Mouse (Mus musculus) limb, embryonic 13.5 days (tissue): ENCODE data around the gene Mapk8. TPM values are rescaled to one million over a fixed set of nuclear protein-coding genes. Genes with fewer than 3 reads are reported as not detected.

ENCODE experiments used
- ATAC-seq: fragments of 200-750 bp; cut with Nextera tagmentation; 2 replicates; pipeline ENCODE4 v1.8.0; 2017; ENCODE audit warnings: low read depth, moderate number of reproducible peaks, moderate TSS enrichment; ENCODE audit not compliant: low FRiP score
- H3K27ac ChIP-seq: fragments of 300-500 bp; sonication (generic); 2 replicates; pipeline ENCODE4 v1.5.1; 2015; ENCODE audit warnings: inconsistent platforms, mild to moderate bottlenecking, moderate library complexity
- H3K27me3 ChIP-seq: fragments of 300-500 bp; sonication (generic); 2 replicates; pipeline ENCODE4 v1.6.1; 2015; ENCODE audit warnings: mild to moderate bottlenecking, inconsistent platforms
- H3K36me3 ChIP-seq: fragments of 300-500 bp; sonication (generic); 2 replicates; pipeline ENCODE4 v1.6.1; 2015; ENCODE audit warnings: inconsistent platforms, mild to moderate bottlenecking, moderate library complexity
- H3K4me1 ChIP-seq: fragments of 300-500 bp; sonication (generic); 2 replicates; pipeline ENCODE4 v1.6.1; 2015; ENCODE audit warnings: inconsistent platforms
- H3K4me2 ChIP-seq: fragments of 300-500 bp; sonication (generic); replicated peaks from 2 replicates; pipeline ENCODE4 v1.6.1; 2015; ENCODE audit warnings: inconsistent platforms, mild to moderate bottlenecking, moderate library complexity
- H3K4me3 ChIP-seq: fragments of 300-500 bp; sonication (generic); 2 replicates; pipeline ENCODE4 v1.5.1; 2015; ENCODE audit warnings: moderate library complexity, mild to moderate bottlenecking, inconsistent platforms
- H3K9ac ChIP-seq: fragments of 300-500 bp; sonication (generic); 2 replicates; pipeline ENCODE4 v1.6.1; 2015; ENCODE audit warnings: mild to moderate bottlenecking, inconsistent platforms
- H3K9me3 ChIP-seq: fragments of 300-500 bp; sonication (generic); 2 replicates; pipeline ENCODE4 v1.6.1; 2016; ENCODE audit warnings: inconsistent platforms
- WGBS: fragments of 180-500 bp; shearing (Covaris S2); methylation state at CpG from one replicate; pipeline ENCODE4 v1.1.7; 2015; 5-methylcytosine and 5-hydroxymethylcytosine counted together
- polyA plus RNA-seq: library from polyadenylated mRNA; unstranded; fragments of >200 nt; fragmentation: Nextera tagmentation; extraction: Ambion mirVana; gene quantifications from 2 replicates; pipeline ENCODE4 v1.2.1, GENCODE M21; 2015

Mapk8 gene
- polyA plus RNA-seq, 1 experiment from 2014 or later = 24.0 TPM

GRCm38 (mm10) chr14:33378723-33379122 lies 68.2 kb downstream of the Mapk8 start:
- Histone ChIP-seq H3K9me3 (no peaks in the 10 kb centered on the region), H3K27me3 (no peaks in the 10 kb centered on the region), H3K4me3 (no peak overlapping the region), H3K27ac (no peak overlapping the region), H3K4me1 (no peaks in the 10 kb centered on the region), H3K9ac (no peak overlapping the region), H3K4me2 (no peak overlapping the region), H3K36me3 (peaks cover 39% of the 10 kb centered on the region)
- ATAC-seq = no peak
- 83% methylated on average over 5 of the region's 5 CpGs for WGBS

- Histone ChIP-seq H3K36me3 (peaks cover 24% of the 10 kb centered on the region), H3K9ac (no peak overlapping the region), H3K9me3 (no peaks in the 10 kb centered on the region), H3K4me1 (no peaks in the 10 kb centered on the region), H3K27ac (no peak overlapping the region), H3K4me2 (no peak overlapping the region), H3K4me3 (no peak overlapping the region), H3K27me3 (no peaks in the 10 kb centered on the region)
- ATAC-seq = no peak
- WGBS = 94% methylated on average over 3 of the region's 3 CpGs
Observed at GRCm38 (mm10) chr14:33377211-33377610, 69.7 kb downstream of the Mapk8 start.

- ATAC-seq = no peak
- no peak overlapping the region for H3K9ac ChIP-seq
- H3K27ac ChIP-seq = no peak overlapping the region
- H3K4me1 ChIP-seq = peaks cover 8% of the 10 kb centered on the region
- no peaks in the 10 kb centered on the region for H3K9me3 ChIP-seq
- no peaks in the 10 kb centered on the region for H3K27me3 ChIP-seq
- WGBS = 75% methylated on average over 1 of the region's 1 CpGs
- H3K36me3 ChIP-seq = peaks cover 7% of the 10 kb centered on the region; the same call in 1 of the 2 replicates
- no peak overlapping the region for H3K4me2 ChIP-seq
- no peak overlapping the region for H3K4me3 ChIP-seq
Observed at GRCm38 (mm10) chr14:33374089-33374488, 72.9 kb downstream of the Mapk8 start.

GRCm38 (mm10) chr14:33373271-33373670 lies 73.7 kb downstream of the Mapk8 start:
- Histone ChIP-seq H3K36me3 (peaks cover 6% of the 10 kb centered on the region; the same call in 1 of the 2 replicates), H3K4me1 (peaks cover 8% of the 10 kb centered on the region), H3K4me3 (no peak overlapping the region), H3K9ac (no peak overlapping the region), H3K27ac (no peak overlapping the region), H3K27me3 (no peaks in the 10 kb centered on the region), H3K9me3 (no peaks in the 10 kb centered on the region), H3K4me2 (no peak overlapping the region)
- ATAC-seq = no peak
- 30% methylated on average over 1 of the region's 1 CpGs for WGBS

- Histone ChIP-seq H3K9me3 (no peaks in the 10 kb centered on the region), H3K9ac (no peak overlapping the region), H3K4me2 (no peak overlapping the region), H3K36me3 (0 out of 2 replicates have a peak, but pooled peaks cover 5% of the 10 kb centered on the region), H3K27me3 (no peaks in the 10 kb centered on the region), H3K4me3 (no peak overlapping the region), H3K27ac (no peak overlapping the region), H3K4me1 (peaks cover 8% of the 10 kb centered on the region)
- ATAC-seq = peak; percentile 58
- WGBS = 17% methylated on average over 3 of the region's 3 CpGs
Observed at GRCm38 (mm10) chr14:33371248-33371647, 75.7 kb downstream of the Mapk8 start.

- Histone ChIP-seq H3K4me2 (peak overlapping the region; percentile 49), H3K9me3 (no peaks in the 10 kb centered on the region), H3K4me3 (peak overlapping the region; percentile 16; the same call in 1 of the 2 replicates), H3K27ac (no peak overlapping the region), H3K9ac (no peak overlapping the region), H3K27me3 (no peaks in the 10 kb centered on the region), H3K4me1 (peaks cover 8% of the 10 kb centered on the region), H3K36me3 (no peaks in the 10 kb centered on the region)
- ATAC-seq = peak; percentile 52; the same call in 1 of the 2 replicates
- 11% methylated on average over 7 of the region's 7 CpGs for WGBS
Observed at GRCm38 (mm10) chr14:33370056-33370455, 76.9 kb downstream of the Mapk8 start.

- no peak overlapping the region for H3K27ac ChIP-seq
- no peak overlapping the region for H3K4me2 ChIP-seq
- H3K36me3 ChIP-seq = no peaks in the 10 kb centered on the region
- no peaks in the 10 kb centered on the region for H3K27me3 ChIP-seq
- no peaks in the 10 kb centered on the region for H3K9me3 ChIP-seq
- no peak overlapping the region for H3K9ac ChIP-seq
- H3K4me3 ChIP-seq = no peak overlapping the region
- H3K4me1 ChIP-seq = peaks cover 8% of the 10 kb centered on the region
- WGBS = 83% methylated on average over 12 of the region's 12 CpGs
- no peak for ATAC-seq
Observed at GRCm38 (mm10) chr14:33369375-33369774, 77.6 kb downstream of the Mapk8 start.

- WGBS = 82% methylated on average over 30 of the region's 30 CpGs
- no peak for ATAC-seq
Observed at GRCm38 (mm10) chr14:33366891-33367777, 79.8 kb downstream of the Mapk8 start.

GRCm38 (mm10) chr14:33364061-33364460 lies 82.9 kb downstream of the Mapk8 start:
- peaks cover 13% of the 10 kb centered on the region; the same call in 1 of the 2 replicates for H3K27me3 ChIP-seq
- no peak overlapping the region for H3K27ac ChIP-seq
- no peak for ATAC-seq
- no peaks in the 10 kb centered on the region for H3K9me3 ChIP-seq
- H3K4me3 ChIP-seq = no peak overlapping the region
- no peak overlapping the region for H3K9ac ChIP-seq
- no peaks in the 10 kb centered on the region for H3K36me3 ChIP-seq
- peaks cover 10% of the 10 kb centered on the region; the same call in 1 of the 2 replicates for H3K4me1 ChIP-seq
- WGBS = 90% methylated on average over 2 of the region's 2 CpGs
- no peak overlapping the region for H3K4me2 ChIP-seq

More at GRCm38 (mm10) chr14:33366891-33367777, 79.8 kb downstream of the Mapk8 start:
- Histone ChIP-seq H3K36me3 (no peaks in the 10 kb centered on the region), H3K27me3 (peaks cover 11% of the 10 kb centered on the region; the same call in 1 of the 2 replicates), H3K4me2 (no peak overlapping the region), H3K27ac (no peak overlapping the region), H3K9ac (no peak overlapping the region), H3K9me3 (no peaks in the 10 kb centered on the region), H3K4me3 (no peak overlapping the region), H3K4me1 (peaks cover 16% of the 10 kb centered on the region)

- Histone ChIP-seq H3K27me3 (peaks cover 13% of the 10 kb centered on the region; the same call in 1 of the 2 replicates), H3K9me3 (no peaks in the 10 kb centered on the region), H3K9ac (no peak overlapping the region), H3K27ac (no peak overlapping the region), H3K36me3 (no peaks in the 10 kb centered on the region), H3K4me1 (peaks cover 10% of the 10 kb centered on the region; the same call in 1 of the 2 replicates), H3K4me2 (no peak overlapping the region), H3K4me3 (no peak overlapping the region)
- 81% methylated on average over 5 of the region's 5 CpGs for WGBS
- no peak for ATAC-seq
Observed at GRCm38 (mm10) chr14:33363611-33364010, 83.3 kb downstream of the Mapk8 start.

- WGBS = 25% methylated on average over 10 of the region's 10 CpGs
- Histone ChIP-seq H3K9ac (no peak overlapping the region; the same call in 1 of the 2 replicates), H3K4me1 (peaks cover 10% of the 10 kb centered on the region; the same call in 1 of the 2 replicates), H3K27ac (no peak overlapping the region), H3K36me3 (no peaks in the 10 kb centered on the region), H3K4me2 (no peak overlapping the region), H3K27me3 (peaks cover 13% of the 10 kb centered on the region; the same call in 1 of the 2 replicates), H3K4me3 (no peak overlapping the region), H3K9me3 (no peaks in the 10 kb centered on the region)
- ATAC-seq = no peak
Observed at GRCm38 (mm10) chr14:33362807-33363206, 84.2 kb downstream of the Mapk8 start.

GRCm38 (mm10) chr14:33362122-33362521 lies 84.8 kb downstream of the Mapk8 start:
- H3K4me1 ChIP-seq = peaks cover 10% of the 10 kb centered on the region; the same call in 1 of the 2 replicates
- H3K27ac ChIP-seq = no peak overlapping the region
- ATAC-seq = no peak
- no peak overlapping the region for H3K4me3 ChIP-seq
- 66% methylated on average over 14 of the region's 14 CpGs for WGBS
- no peaks in the 10 kb centered on the region for H3K36me3 ChIP-seq
- no peak overlapping the region for H3K9ac ChIP-seq
- no peaks in the 10 kb centered on the region for H3K9me3 ChIP-seq
- H3K27me3 ChIP-seq = peaks cover 13% of the 10 kb centered on the region; the same call in 1 of the 2 replicates
- no peak overlapping the region for H3K4me2 ChIP-seq
